Mouse (Mus musculus): ENCODE measurements around the gene Ccdc174.

Gene Ccdc174

DNA sequence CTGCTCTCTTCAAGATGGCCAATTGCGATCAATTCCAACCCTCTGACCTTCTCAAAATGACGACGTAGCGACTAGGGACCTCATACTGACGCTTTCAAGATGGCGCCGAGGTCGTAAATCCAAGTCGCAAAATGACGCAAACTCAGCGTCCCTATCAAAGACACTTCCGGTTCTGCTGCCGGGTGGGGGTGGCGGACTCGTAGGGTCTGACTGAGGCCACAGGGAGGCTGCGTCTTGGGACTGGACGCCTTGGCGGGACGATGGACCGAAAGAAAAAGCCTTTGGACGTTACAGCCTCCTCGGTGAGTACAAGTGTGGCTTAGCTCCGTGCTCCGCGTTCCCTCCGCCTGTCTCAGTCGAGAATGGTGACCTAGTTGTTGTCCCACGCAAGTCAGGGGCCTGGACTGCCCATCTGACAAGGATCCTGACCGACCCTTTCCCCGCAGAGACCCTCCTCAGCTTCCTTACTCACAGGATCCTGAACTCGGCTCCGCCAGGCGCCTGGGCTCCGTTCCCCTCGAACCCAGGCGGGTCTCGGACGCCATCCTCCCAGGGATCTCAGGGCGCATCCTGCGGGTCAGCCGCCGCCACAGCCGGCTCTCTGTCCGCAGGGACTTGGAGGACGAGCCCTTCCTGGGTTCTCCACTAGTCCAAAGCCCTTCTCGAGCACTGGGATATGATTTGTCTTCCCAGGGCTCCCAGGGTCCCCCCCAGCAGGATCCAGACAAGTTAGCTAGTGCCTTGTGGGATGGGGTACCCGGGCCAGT, at the start of gene Ccdc174:
TSS of gene Ccdc174 (plus strand) at position 169 of the 767 bp plus-strand sequence.
- DNase-seq (ENCODE audit: low read depth, low spot score), result peak; percentile 97
- H3K36me3 ChIP-seq (ENCODE audit: control insufficient read depth, insufficient read depth, low read length, poor library complexity, severe bottlenecking), result peaks cover 6% of the 10 kb centered on the region
- no peaks in the 10 kb centered on the region for H3K27me3 ChIP-seq (ENCODE audit: control insufficient read depth, insufficient read depth, low read length, poor library complexity, severe bottlenecking)

DNA sequence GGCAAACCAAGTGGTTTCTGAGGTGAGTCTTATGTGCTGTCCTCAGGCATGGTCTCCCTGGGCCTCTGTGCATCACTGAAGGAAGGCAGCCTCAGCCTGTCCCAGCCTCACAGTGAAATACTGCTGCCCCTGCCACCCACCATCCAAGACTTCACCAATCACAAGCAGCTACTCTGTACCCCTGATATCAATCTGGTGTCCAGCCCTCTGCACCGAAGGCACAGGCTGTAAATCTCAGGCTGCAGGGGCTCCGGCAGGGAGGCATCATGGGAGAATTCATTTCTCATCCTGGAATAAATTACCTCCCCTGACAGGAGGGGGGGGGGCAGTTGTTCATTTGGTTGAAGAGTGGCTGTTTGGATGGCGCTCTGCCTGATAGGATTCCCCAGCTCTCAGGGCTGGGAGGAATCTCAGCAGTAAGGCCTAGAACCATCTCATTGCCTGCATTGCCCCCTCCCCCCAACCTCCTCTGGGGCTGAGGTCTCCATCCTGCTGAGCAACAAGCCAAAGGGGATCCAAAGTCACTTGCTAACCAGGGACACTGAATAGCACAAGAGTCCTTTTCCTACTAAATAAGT, 44.9 kb upstream of the Ccdc174 start:
- DNase-seq (ENCODE audit: low read depth, low spot score), result no peak
- no peaks in the 10 kb centered on the region for H3K36me3 ChIP-seq (ENCODE audit: control insufficient read depth, insufficient read depth, low read length, poor library complexity, severe bottlenecking)
- no peaks in the 10 kb centered on the region for H3K27me3 ChIP-seq (ENCODE audit: control insufficient read depth, insufficient read depth, low read length, poor library complexity, severe bottlenecking)

DNA sequence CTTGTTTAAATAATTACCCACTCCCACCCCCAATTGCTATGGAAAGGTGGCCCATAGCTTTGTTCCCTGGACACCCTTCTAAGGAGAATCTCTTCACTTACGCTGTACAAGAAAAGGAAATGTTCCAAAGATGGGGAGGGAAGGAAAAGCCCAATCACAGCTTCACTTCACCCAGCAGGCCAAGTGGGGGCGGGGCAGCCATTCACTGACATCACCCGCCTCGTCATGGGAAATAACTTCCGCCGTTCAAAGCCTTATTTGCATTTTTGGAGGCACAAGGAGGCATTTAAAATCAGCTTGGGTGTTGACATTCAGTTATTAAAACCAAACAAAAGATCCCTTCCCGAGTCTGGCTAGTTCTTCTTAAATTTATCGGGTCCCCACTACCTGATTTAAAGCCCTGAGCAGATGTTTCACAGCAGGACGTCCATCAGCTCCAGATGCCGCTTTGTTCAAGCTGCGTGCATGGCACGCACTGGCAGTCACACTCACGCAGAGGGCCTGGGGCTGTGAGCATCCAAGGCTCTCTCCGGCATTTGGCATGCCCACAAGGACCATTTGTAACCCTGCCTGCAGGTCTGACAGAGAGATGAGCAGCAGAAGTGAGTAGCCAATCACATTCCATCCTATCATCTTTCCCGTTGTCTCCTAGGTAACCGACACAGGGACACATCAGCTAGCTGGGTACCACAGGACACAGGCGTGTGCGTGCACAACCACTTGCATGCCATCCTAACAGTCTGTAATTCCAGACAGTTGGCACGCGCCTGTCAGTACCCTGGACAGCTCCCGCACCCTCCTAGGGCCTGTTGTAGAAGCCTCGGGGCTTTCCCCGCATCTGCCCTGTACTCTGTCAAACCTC, 38.6 kb upstream of the Ccdc174 start:
- peak; percentile 32 for DNase-seq (ENCODE audit: low read depth, low spot score)

DNA sequence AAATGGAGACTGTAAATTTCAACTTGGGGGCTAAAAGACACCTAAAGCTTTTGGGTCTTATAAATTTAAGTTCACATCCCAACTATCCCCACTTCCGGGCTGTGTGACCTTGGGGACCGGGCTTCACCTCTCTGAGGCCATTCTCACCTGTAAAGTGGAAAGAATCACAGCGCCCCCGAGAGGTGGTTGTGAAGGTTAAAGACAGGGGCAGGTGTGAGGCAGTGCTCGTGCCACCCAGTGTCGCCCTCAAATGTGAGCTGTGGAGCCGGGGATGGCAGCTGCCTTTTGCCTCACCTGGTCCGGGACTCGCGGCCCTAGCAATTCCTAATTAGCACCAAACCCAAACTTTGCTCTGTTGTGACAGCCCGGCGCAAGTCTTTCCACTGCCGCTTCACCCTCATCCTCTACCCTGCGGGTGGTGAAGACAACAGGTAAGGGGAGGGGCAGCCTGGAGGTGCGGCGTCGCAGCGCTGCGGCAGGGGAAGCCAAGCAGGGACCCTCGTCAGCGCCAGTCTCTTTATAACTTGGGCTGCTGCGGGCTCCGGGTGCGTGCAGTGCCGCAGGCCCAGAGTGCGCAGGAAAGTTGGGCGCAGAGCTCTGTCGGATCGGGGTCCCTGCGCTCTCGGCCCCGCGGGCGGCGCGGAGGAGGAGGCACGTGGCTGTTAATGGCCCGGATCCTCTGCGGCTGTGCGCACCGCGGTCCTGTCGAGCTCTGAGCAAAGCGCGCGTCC, 34.8 kb upstream of the Ccdc174 start:
- Histone ChIP-seq H3K36me3 (ENCODE audit: control insufficient read depth, insufficient read depth, low read length, poor library complexity, severe bottlenecking) (no peaks in the 10 kb centered on the region), H3K27me3 (ENCODE audit: control insufficient read depth, insufficient read depth, low read length, poor library complexity, severe bottlenecking) (no peaks in the 10 kb centered on the region)
- DNase-seq (ENCODE audit: low read depth, low spot score), result no peak

More for the DNA sequence above, 38.6 kb upstream of the Ccdc174 start:
- Histone ChIP-seq H3K36me3 (ENCODE audit: control insufficient read depth, insufficient read depth, low read length, poor library complexity, severe bottlenecking) (no peaks in the 10 kb centered on the region), H3K27me3 (ENCODE audit: control insufficient read depth, insufficient read depth, low read length, poor library complexity, severe bottlenecking) (no peaks in the 10 kb centered on the region)

DNA sequence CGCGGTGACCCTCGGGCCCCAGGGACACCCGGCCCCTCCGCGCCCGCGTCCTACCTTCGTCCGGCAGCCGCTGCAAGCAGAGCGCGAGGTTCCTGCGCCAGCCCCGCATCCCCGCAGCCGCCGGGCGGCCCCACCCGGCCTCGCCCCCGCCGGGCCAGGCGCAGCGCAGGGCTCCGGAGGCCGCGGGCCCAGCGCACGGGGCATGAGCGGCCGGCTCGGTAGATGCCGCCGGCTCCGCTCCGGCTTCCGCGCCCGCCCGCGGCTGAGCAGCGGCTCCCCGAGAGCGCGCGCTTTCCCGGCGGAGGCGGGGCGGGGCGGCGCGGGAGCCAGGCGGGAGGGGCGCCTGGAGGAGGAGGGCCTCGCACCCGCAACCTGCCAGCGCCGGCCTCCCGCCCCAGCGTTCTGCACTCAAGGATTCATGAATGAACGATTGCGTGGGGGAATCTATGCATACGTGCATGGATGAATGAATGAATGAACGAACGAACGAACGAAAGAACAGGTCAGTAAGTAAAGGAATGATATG, 34.2 kb upstream of the Ccdc174 start:
- DNase-seq (ENCODE audit: low read depth, low spot score), result no peak
- H3K36me3 ChIP-seq (ENCODE audit: control insufficient read depth, insufficient read depth, low read length, poor library complexity, severe bottlenecking), result no peaks in the 10 kb centered on the region
- no peaks in the 10 kb centered on the region for H3K27me3 ChIP-seq (ENCODE audit: control insufficient read depth, insufficient read depth, low read length, poor library complexity, severe bottlenecking)

DNA sequence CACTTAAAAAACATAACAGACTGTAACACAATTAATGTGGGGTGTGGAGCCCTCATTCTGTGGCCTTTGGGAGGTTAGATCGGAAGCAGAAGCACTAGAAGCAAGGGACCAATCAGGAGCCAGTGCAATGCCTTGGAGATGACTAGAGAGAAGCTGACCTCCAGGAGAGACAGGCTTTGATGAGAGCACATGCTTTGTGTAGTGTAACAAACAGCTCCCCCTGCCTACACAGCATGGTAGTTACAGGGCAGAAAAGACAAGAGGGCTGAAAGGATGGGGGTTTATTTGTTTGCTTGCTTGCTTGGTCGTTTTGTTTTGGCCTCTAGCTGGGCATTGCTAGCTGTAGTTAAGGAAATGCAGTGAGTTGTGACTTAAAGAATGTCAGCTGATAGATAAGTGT, 25.3 kb upstream of the Ccdc174 start:
- peak; percentile 31 for DNase-seq (ENCODE audit: low read depth, low spot score)
- Histone ChIP-seq H3K36me3 (ENCODE audit: control insufficient read depth, insufficient read depth, low read length, poor library complexity, severe bottlenecking) (no peaks in the 10 kb centered on the region), H3K27me3 (ENCODE audit: control insufficient read depth, insufficient read depth, low read length, poor library complexity, severe bottlenecking) (no peaks in the 10 kb centered on the region)

DNA sequence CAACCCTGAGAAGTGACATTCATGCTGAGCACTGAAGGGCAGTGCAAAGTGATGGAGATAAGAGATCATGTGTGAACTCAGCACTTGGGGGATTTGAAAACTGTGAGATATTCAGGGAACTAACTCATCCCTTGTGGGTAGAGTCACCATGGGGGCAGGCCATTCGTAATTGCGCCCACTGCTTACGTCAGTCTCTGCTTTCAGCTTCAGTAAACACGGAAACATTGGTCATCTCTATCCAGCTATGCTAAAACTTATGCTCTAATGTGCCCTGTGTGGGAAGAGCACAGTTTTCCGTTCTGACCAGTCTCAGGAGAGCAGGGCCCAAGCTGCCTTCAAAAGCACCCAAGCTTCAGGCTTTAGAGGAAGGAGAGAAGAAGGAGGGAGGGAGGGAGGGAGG, 19.5 kb upstream of the Ccdc174 start:
- DNase-seq (ENCODE audit: low read depth, low spot score), result no peak
- Histone ChIP-seq H3K36me3 (ENCODE audit: control insufficient read depth, insufficient read depth, low read length, poor library complexity, severe bottlenecking) (no peaks in the 10 kb centered on the region), H3K27me3 (ENCODE audit: control insufficient read depth, insufficient read depth, low read length, poor library complexity, severe bottlenecking) (no peaks in the 10 kb centered on the region)

DNA sequence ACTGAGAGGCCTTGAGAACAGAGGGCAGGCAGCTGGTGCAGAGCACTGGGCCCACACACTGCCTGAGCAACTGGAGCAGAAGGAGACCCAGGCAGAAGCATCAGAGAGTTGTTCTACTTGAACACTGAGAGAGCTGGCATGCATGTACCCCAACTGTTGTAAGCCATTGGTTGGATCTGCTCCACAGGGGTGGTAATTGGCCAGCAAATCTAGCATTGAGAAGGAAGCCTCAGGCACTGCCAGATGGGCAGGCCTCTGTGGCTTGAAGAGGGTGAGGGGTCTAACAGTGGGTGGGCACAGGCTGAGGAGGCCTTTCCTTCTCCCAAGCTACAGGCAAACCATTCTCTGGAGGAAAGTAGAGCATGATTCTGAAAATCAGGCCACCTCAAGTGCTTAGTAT, 15.0 kb upstream of the Ccdc174 start:
- H3K27me3 ChIP-seq (ENCODE audit: control insufficient read depth, insufficient read depth, low read length, poor library complexity, severe bottlenecking), result no peaks in the 10 kb centered on the region
- DNase-seq (ENCODE audit: low read depth, low spot score), result no peak
- no peaks in the 10 kb centered on the region for H3K36me3 ChIP-seq (ENCODE audit: control insufficient read depth, insufficient read depth, low read length, poor library complexity, severe bottlenecking)

DNA sequence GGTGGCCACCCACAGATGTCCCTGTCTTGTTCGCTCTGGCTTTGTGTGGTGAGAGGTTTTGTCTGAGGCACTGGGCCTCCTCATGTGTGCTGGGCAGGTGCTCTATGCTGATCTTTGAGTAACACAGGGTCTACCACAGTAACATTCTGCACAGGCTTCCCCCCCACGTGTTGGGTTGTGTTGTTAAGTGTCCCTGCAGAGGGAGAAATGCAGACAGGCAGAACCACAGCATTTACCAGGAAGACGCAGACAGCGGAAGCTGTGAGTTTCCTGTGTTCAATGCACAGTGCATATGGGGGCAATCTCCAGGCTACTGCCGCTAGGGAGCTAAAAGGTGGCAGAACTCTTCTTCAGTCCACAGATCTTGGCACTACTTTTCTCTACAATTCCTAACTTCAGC, 13.3 kb upstream of the Ccdc174 start:
- DNase-seq (ENCODE audit: low read depth, low spot score), result no peak
- no peaks in the 10 kb centered on the region for H3K36me3 ChIP-seq (ENCODE audit: control insufficient read depth, insufficient read depth, low read length, poor library complexity, severe bottlenecking)
- H3K27me3 ChIP-seq (ENCODE audit: control insufficient read depth, insufficient read depth, low read length, poor library complexity, severe bottlenecking), result no peaks in the 10 kb centered on the region

DNA sequence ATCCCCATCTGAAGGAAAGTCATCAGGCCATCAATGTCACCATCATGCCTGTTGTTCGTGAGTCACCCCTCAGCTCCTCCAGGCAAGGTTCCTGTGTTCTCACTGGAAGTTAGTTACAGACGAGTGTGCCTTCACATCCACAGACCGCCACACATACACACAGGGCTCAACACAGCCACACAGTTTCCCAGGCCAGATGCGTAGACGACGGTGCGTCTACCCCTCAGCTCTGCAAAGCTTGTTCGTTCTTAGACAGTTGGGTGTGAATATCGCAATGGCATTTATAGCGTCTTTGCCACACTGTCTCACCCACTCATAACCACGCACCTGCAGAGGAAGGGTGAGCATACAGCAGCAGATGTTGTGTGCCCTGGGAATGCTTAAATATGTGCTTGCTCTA, 12.3 kb upstream of the Ccdc174 start:
- H3K36me3 ChIP-seq (ENCODE audit: control insufficient read depth, insufficient read depth, low read length, poor library complexity, severe bottlenecking), result no peaks in the 10 kb centered on the region
- no peaks in the 10 kb centered on the region for H3K27me3 ChIP-seq (ENCODE audit: control insufficient read depth, insufficient read depth, low read length, poor library complexity, severe bottlenecking)
- no peak for DNase-seq (ENCODE audit: low read depth, low spot score)

DNA sequence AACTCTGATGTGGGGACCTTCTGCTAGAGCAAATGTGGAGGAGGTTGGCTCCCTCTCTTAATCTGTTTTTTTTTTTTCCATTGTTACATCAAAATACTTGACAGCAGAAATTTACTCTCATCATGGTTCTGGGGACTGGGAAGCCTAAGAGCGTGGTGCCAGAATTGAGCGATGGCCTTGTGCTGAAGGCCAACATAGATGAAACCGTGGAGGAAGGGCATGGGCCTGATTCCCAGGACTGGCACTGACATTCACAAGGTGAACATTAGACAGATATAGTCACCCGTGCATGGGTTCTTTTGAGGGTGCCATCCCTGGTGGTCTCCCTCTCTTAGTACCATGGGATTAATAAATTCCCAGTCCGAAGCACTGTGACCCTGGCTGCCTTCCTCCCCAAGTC, 9.8 kb upstream of the Ccdc174 start:
- Histone ChIP-seq H3K27me3 (ENCODE audit: control insufficient read depth, insufficient read depth, low read length, poor library complexity, severe bottlenecking) (no peaks in the 10 kb centered on the region), H3K36me3 (ENCODE audit: control insufficient read depth, insufficient read depth, low read length, poor library complexity, severe bottlenecking) (no peaks in the 10 kb centered on the region)
- DNase-seq (ENCODE audit: low read depth, low spot score), result no peak

DNA sequence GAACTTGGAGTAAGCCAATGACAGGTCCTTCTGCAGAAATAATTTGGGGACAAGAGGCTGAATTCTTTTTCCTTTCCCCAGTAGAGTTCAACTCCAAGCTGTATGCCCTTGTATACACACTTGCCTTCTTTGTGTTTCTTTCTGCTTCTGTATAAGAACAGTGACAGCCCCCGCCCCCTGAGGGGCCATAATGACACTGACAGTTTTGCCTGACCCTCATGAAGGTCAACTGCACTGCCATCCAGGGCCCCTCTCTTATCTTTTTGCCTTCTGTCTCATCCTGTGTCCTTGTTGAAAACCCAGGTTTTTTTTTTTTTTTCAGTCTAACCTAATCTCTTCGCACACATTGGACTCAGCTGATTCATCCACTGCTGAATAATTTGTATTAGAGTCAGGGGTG, 5.1 kb upstream of the Ccdc174 start:
- H3K27me3 ChIP-seq (ENCODE audit: control insufficient read depth, insufficient read depth, low read length, poor library complexity, severe bottlenecking), result no peaks in the 10 kb centered on the region
- DNase-seq (ENCODE audit: low read depth, low spot score), result no peak
- H3K36me3 ChIP-seq (ENCODE audit: control insufficient read depth, insufficient read depth, low read length, poor library complexity, severe bottlenecking), result no peaks in the 10 kb centered on the region

DNA sequence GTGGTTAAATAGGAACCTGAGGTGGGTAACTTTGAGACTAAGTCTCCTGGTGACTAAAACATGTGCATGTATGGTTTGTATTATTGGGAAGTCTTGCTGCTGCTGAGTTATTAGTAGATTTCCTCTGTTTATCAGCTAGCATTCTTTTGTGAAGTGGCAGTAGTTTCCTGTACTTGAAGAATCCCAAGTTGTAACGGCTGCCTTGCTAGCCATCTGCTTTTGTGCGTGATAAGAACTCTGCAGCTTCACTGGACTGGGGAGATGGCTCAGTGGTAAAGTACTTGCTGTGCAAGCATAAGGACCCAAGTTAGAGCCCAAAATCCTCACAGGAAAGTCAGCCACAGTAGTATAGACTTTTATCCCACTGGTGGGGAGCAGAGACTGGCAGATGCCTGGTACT, 6.0 kb downstream of the Ccdc174 start:
- DNase-seq (ENCODE audit: low read depth, low spot score), result no peak
- Histone ChIP-seq H3K36me3 (ENCODE audit: control insufficient read depth, insufficient read depth, low read length, poor library complexity, severe bottlenecking) (peaks cover 29% of the 10 kb centered on the region), H3K27me3 (ENCODE audit: control insufficient read depth, insufficient read depth, low read length, poor library complexity, severe bottlenecking) (no peaks in the 10 kb centered on the region)

DNA sequence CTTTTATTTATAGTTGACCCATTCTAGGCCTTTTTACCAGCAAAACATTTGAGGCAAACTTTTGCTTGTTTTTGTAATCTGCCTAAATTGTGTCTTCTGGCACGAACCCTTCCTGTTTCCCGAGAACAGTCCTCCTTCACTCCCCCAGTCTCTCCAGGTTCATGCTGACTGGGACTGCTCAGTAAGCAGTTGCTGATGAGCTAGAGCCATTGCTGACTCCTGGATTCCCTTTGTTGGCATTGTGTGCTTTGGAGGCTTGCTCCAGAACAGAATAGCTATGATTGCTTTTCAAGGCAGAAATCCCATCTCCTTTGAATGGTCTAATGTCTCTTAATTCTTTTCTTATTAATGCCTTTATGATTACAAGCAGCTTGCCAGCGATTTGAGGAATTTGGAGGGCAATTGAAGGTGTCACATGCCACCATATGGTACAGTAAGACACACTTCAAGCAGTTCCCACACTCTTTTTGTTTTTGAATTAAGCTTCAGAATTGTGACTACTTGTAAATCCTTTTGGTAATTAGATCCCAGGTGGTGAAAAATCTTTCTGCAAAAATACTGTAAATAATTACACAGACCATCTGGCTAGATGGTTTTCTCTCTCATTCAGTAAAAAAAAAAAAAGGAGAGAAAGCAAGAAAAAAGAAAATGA, 11.5 kb downstream of the Ccdc174 start:
- H3K36me3 ChIP-seq (ENCODE audit: control insufficient read depth, insufficient read depth, low read length, poor library complexity, severe bottlenecking), result peaks cover 39% of the 10 kb centered on the region
- no peak for DNase-seq (ENCODE audit: low read depth, low spot score)
- no peaks in the 10 kb centered on the region for H3K27me3 ChIP-seq (ENCODE audit: control insufficient read depth, insufficient read depth, low read length, poor library complexity, severe bottlenecking)
